In genomic region chr15:82244115-82244804, GRCm38 (mm10) we compare ENCODE assay signal across 8 mouse cellular contexts. TPM values are rescaled to one million over a fixed set of nuclear protein-coding genes. Genes with fewer than 3 reads are reported as not detected.
A peak's percentile ranks its signal among the peaks of the same experiment; 100 is the strongest.
DNase-seq lines count a peak whose midpoint lies in the region; ATAC-seq lines count a peak whose summit lies in the region.

Cenpm (minus strand) TSS chr15:82244748.

- WGBS in embryonic facial prominence, embryonic 14.5 days: 0% methylated on average over 31 of the region's 65 CpGs
- WGBS in kidney, embryonic 14.5 days: under 1% methylated on average over 64 of the region's 65 CpGs
- WGBS in limb, embryonic 15.5 days: 0% methylated on average over 65 of the region's 65 CpGs

- peak within 1 kb of the TSS; percentile 71 for H3K9ac ChIP-seq in embryonic facial prominence, embryonic 14.5 days (ENCODE audit: low read depth, low read length)
- peak within 1 kb of the TSS; percentile 75 for H3K9ac ChIP-seq in kidney, embryonic 14.5 days (ENCODE audit: low read depth, low read length)
- peak within 1 kb of the TSS; percentile 47 for H3K9ac ChIP-seq in limb, embryonic 15.5 days

- H3K4me1 ChIP-seq in embryonic facial prominence, embryonic 14.5 days (ENCODE audit: control insufficient read depth, insufficient read depth, low read length): peaks cover 4% of the 10 kb centered on the region
- peaks cover 13% of the 10 kb centered on the region; the same call in 1 of the 2 replicates for H3K4me1 ChIP-seq in kidney, embryonic 14.5 days (ENCODE audit: control insufficient read depth, insufficient read depth, low read length)
- peaks cover 7% of the 10 kb centered on the region for H3K4me1 ChIP-seq in limb, embryonic 15.5 days

- peak within 1 kb of the TSS; percentile 71 for H3K27ac ChIP-seq in embryonic facial prominence, embryonic 14.5 days (replicated peaks; ENCODE audit: low read depth, low read length)
- H3K27ac ChIP-seq in kidney, embryonic 14.5 days (ENCODE audit: low read depth, low read length): peak within 1 kb of the TSS; percentile 53; the same call in 1 of the 2 replicates
- H3K27ac ChIP-seq in limb, embryonic 15.5 days: peak within 1 kb of the TSS; percentile 84

- no peaks in the 10 kb centered on the region for H3K9me3 ChIP-seq in embryonic facial prominence, embryonic 14.5 days (ENCODE audit: control insufficient read depth, low read length)
- no peaks in the 10 kb centered on the region for H3K9me3 ChIP-seq in kidney, embryonic 14.5 days (ENCODE audit: control insufficient read depth, low read length)
- H3K9me3 ChIP-seq in limb, embryonic 15.5 days: no peaks in the 10 kb centered on the region

- peak; percentile 89 for DNase-seq in 3T3-L1 (ENCODE audit: low read depth, low spot score)
- peak; percentile 79 to 87 for DNase-seq in adrenal gland, postnatal 4 days (ENCODE audit: low spot score in 2 of 2)
- peak; percentile 96 for DNase-seq in embryonic facial prominence, embryonic 14.5 days (ENCODE audit: low spot score)
- peak; percentile 92 to 94 for DNase-seq in heart, adult 9 months (ENCODE audit: low spot score in 2 of 2)
- peak; percentile 69 to 84 for DNase-seq in monocyte, adult 2 months (ENCODE audit: low read depth in 1 of 2, low spot score in 2 of 2)
- DNase-seq in spleen, postnatal 36 days (ENCODE audit: low spot score in 2 of 2): peak; percentile 88 to 90

- H3K36me3 ChIP-seq in embryonic facial prominence, embryonic 14.5 days (ENCODE audit: control insufficient read depth, insufficient read depth, low read length): no peaks in the 10 kb centered on the region
- H3K36me3 ChIP-seq in kidney, embryonic 14.5 days (ENCODE audit: control insufficient read depth, insufficient read depth, low read length): no peaks in the 10 kb centered on the region
- H3K36me3 ChIP-seq in limb, embryonic 15.5 days: 0 out of 2 replicates have a peak, but pooled peaks cover under 1% of the 10 kb centered on the region

- no peaks in the 10 kb centered on the region for H3K27me3 ChIP-seq in embryonic facial prominence, embryonic 14.5 days (replicated peaks; ENCODE audit: control insufficient read depth, insufficient read depth, low read length)
- no peaks in the 10 kb centered on the region for H3K27me3 ChIP-seq in kidney, embryonic 14.5 days (ENCODE audit: control insufficient read depth, insufficient read depth, low read length)
- H3K27me3 ChIP-seq in limb, embryonic 15.5 days: no peaks in the 10 kb centered on the region

- peak; percentile 99 for ATAC-seq in embryonic facial prominence, embryonic 14.5 days (ENCODE audit: low read depth)
- ATAC-seq in kidney, embryonic 14.5 days (ENCODE audit: low FRiP score, low TSS enrichment): peak; percentile 97
- peak; percentile 91 for ATAC-seq in limb, embryonic 15.5 days (ENCODE audit: insufficient number of reproducible peaks, low FRiP score, low TSS enrichment, low read depth)

- peak within 1 kb of the TSS; percentile 81 for H3K4me3 ChIP-seq in embryonic facial prominence, embryonic 14.5 days (ENCODE audit: low read depth, low read length)
- peak within 1 kb of the TSS; percentile 58 for H3K4me3 ChIP-seq in kidney, embryonic 14.5 days (ENCODE audit: low read length)
- peak within 1 kb of the TSS; percentile 92 for H3K4me3 ChIP-seq in limb, embryonic 15.5 days

- H3K4me2 ChIP-seq in embryonic facial prominence, embryonic 14.5 days (ENCODE audit: low read depth, low read length): peak within 1 kb of the TSS; percentile 86
- peak within 1 kb of the TSS; percentile 94 for H3K4me2 ChIP-seq in kidney, embryonic 14.5 days (replicated peaks; ENCODE audit: low read depth, low read length)
- peak within 1 kb of the TSS; percentile 96 for H3K4me2 ChIP-seq in limb, embryonic 15.5 days

RNA-seq across cellular contexts. Expression of gene Cenpm, which starts in this region (rescaled TPM):
- 10 to 100 TPM; 12.8 to 16.8 TPM for total RNA-seq in adrenal gland, postnatal 4 days (2021)
- polyA plus RNA-seq in embryonic facial prominence, embryonic 14.5 days (2014; fragmentation: Nextera tagmentation; extraction: Ambion mirVana): 51.7 and 63.5 TPM in 2 replicates
- polyA plus RNA-seq in kidney, embryonic 14.5 days (2014; fragmentation: Nextera tagmentation; extraction: Ambion mirVana): 83.3 and 116 TPM in 2 replicates
- 48.5 and 49.5 TPM in 2 replicates for polyA plus RNA-seq in limb, embryonic 15.5 days (2015; fragmentation: Nextera tagmentation; extraction: Ambion mirVana)

Comparison
In these comparisons a context has a peak if more than half of its experiments do, and no peak if none do; other contexts are left out.
1. Peak in every context shown above with its lines: DNase-seq, ATAC-seq, H3K4me3 ChIP-seq and H3K27ac ChIP-seq.